Mouse (Mus musculus) urinary bladder, adult 2 months (tissue): ENCODE measurements at regions not wholly inside any gene's neighbourhood (a gene's known extent, or its start where the extent isn't known, plus 50 kb on each side); places are given as distances from the start of the nearest gene placed in this dataset.

Source experiments
- DNase-seq: peaks from one replicate; pipeline ENCODE4 v3.0.0; 2022; ENCODE audit warnings: low spot score

GRCm38 (mm10) chr15:51657621-51658020 lies 2227.1 kb upstream of the Gm7489 start:
- DNase-seq, result no peak

GRCm38 (mm10) chr15:51668340-51668739 lies 2216.4 kb upstream of the Gm7489 start:
- DNase-seq, result no peak

GRCm38 (mm10) chr15:51671667-51672372 lies 2212.9 kb upstream of the Gm7489 start:
- DNase-seq, result no peak

- no peak for DNase-seq
Observed at GRCm38 (mm10) chr15:51673483-51673882, 2211.2 kb upstream of the Gm7489 start.

GRCm38 (mm10) chr15:51675291-51675690 lies 2209.4 kb upstream of the Gm7489 start:
- DNase-seq, result no peak

- no peak for DNase-seq
Observed at GRCm38 (mm10) chr15:51676694-51677093, 2208.0 kb upstream of the Gm7489 start.

GRCm38 (mm10) chr15:51677266-51677665 lies 2207.4 kb upstream of the Gm7489 start:
- no peak for DNase-seq

- no peak for DNase-seq
Observed at GRCm38 (mm10) chr15:51679186-51679902, 2205.4 kb upstream of the Gm7489 start.

GRCm38 (mm10) chr15:51680494-51680893 lies 2204.2 kb upstream of the Gm7489 start:
- no peak for DNase-seq

GRCm38 (mm10) chr15:51681191-51681590 lies 2203.5 kb upstream of the Gm7489 start:
- DNase-seq, result no peak

GRCm38 (mm10) chr15:51682331-51682730 lies 2202.4 kb upstream of the Gm7489 start:
- DNase-seq, result no peak

GRCm38 (mm10) chr15:51687007-51687540 lies 2197.6 kb upstream of the Gm7489 start:
- DNase-seq, result no peak

- DNase-seq, result no peak
Observed at GRCm38 (mm10) chr15:51689498-51689897, 2195.2 kb upstream of the Gm7489 start.

- DNase-seq, result no peak
Observed at GRCm38 (mm10) chr15:51692671-51693070, 2192.0 kb upstream of the Gm7489 start.

- peak; percentile 33 for DNase-seq
Observed at GRCm38 (mm10) chr15:51696344-51697016, 2188.2 kb upstream of the Gm7489 start.

- no peak for DNase-seq
Observed at GRCm38 (mm10) chr15:51704198-51704597, 2180.5 kb upstream of the Gm7489 start.

GRCm38 (mm10) chr15:51709871-51710655 lies 2174.6 kb upstream of the Gm7489 start:
- no peak for DNase-seq

GRCm38 (mm10) chr15:51720873-51721308 lies 2163.8 kb upstream of the Gm7489 start:
- no peak for DNase-seq

- DNase-seq, result no peak
Observed at GRCm38 (mm10) chr15:51721363-51721762, 2163.3 kb upstream of the Gm7489 start.

GRCm38 (mm10) chr15:51724127-51724526 lies 2160.6 kb upstream of the Gm7489 start:
- DNase-seq, result no peak

- no peak for DNase-seq
Observed at GRCm38 (mm10) chr15:51725457-51725856, 2159.2 kb upstream of the Gm7489 start.

- DNase-seq, result no peak
Observed at GRCm38 (mm10) chr15:51730106-51730505, 2154.6 kb upstream of the Gm7489 start.
